Mouse (Mus musculus) kidney, postnatal 10 days (tissue): Measurements from ENCODE around the gene Snrpf.
A peak's percentile ranks its signal among the peaks of the same experiment; 100 is the strongest.
"Not testable (repeated sequence)": the region's sequence is repeated elsewhere in the genome, so short reads cannot be mapped to it uniquely, and the experiment has no call there.

Experiments used
- DNase-seq: peaks from one replicate; pipeline ENCODE4 v3.0.0; 2021; ENCODE audit warnings: mixed read lengths

The Snrpf gene

DNA sequence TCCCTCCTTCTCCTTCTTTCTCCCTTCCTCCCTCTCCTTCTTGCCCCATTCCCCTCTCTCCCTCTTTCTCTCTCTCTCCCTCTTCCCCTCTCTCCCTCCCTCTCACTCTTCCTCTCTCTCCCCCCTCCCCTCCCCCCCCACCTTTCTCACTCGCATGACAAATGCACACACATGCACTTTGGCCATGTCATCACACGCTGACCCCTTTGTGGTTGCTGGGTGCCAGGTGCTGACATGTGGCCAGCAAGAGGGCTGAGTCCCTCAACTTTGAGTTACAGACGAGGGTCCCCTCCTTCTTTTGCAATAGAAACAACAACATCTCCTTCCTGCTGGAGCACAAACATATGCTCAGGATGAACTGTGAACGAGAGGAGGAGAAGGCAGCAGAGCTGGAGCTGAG is 14.5 kb downstream of the Snrpf start:
- DNase-seq = no peak

GRCm38 (mm10) chr10:93572209-93572608 is 17.3 kb downstream of the Snrpf start:
- no peak for DNase-seq

GRCm38 (mm10) chr10:93568671-93569070 is 20.8 kb downstream of the Snrpf start:
- DNase-seq = no peak

DNA sequence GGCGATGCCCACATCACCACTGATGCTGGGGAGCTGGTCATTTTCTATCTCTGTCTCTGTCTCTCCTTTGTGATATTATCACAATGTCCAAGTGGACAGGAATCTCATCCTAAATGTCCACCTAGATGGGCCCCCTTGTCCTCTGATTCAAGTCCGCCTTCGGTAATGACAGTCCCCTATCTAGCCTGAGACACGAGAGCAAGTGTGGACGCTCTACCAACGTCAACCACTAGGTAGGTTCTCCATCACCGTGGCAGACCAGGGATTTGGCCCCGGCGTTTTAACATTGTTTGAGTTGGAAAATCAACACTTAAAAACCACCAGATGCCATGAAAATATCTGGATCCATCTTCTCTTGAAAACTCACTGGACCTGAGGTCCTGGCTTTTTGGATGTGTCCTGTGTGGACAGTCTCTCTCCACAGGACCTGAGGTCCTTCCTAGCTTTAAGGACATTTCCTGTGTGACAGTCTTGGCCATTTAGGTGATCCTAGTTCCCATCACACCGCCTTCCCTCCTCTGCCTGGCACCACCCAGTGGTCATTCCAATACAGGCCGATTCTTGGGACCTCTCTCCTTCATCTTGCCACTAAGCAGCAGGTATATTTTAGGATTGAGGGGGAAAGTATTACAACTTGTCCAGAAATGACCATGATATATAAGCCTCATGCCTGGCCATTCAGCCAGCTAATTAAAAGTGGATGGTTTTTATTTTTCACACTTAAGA is 21.5 kb downstream of the Snrpf start:
- DNase-seq = no peak

DNA sequence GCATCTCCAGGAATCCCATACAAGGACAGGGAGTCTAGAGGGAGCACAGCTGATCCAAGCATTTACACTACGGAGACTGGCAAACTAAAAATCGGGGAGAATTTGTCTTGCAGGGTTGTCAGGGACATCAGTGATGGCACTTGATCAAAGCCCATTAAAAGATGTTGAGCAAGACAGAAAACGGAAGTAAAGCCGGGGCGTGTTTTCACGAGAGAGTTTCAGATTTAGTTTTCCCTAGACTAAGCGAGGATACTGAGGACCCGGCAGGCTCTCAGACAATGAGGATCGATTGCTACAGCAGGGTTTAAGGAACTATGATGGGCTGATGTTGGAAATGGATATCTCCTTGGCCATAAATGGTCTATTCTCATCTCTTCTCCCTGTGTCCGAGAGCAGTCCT is 22.4 kb downstream of the Snrpf start:
- no peak for DNase-seq

- DNase-seq = no peak
Measured at GRCm38 (mm10) chr10:93564518-93565090, 24.9 kb downstream of the Snrpf start.

- no peak for DNase-seq
Measured at GRCm38 (mm10) chr10:93559786-93560185, 29.7 kb downstream of the Snrpf start.

- not testable (repeated sequence) for DNase-seq
Measured at GRCm38 (mm10) chr10:93557971-93558370, 31.5 kb downstream of the Snrpf start.

- no peak for DNase-seq
Measured at GRCm38 (mm10) chr10:93552596-93552995, 36.9 kb downstream of the Snrpf start.

DNA sequence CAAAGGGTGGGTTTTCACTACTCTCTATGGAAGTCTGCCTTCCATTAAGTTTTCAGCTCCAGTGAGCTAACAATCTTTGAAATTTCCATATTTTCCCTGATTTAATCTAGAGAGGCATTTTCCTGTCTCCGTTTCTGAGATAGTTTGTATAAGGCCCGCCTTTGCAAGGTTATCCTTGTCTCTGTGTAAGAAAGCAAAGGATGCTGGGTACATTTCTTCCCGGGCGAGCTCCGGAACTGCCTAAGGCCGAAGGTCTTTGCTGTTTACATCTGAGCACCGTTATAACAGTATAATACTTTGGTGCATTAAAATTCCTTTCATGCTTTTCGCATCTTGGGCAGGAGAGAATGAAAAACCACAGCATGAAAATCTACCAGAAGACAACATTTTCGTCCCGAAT is 39.7 kb downstream of the Snrpf start:
- no peak for DNase-seq

GRCm38 (mm10) chr10:93548991-93549390 is 40.5 kb downstream of the Snrpf start:
- peak; percentile 89 for DNase-seq

GRCm38 (mm10) chr10:93547741-93548270 is 41.7 kb downstream of the Snrpf start:
- DNase-seq = no peak

DNA sequence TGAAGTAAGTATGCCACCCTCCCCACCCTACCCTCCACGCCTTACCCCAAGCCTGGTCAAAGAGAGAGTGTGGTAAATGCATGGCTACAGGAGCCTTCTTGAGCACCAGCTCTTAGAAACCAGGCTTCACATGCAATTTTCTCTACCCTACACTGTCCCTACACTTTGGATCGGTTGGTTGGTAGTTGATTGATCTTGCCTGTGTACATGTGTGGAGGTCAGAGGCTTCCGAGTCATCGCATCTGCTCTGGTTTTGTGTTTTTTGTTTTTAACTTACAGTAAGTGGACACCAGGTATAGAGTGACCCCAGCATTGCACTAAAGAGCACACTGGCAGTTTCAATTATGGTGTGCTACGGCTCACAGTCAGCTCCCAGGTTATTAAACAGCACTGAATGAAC is 45.3 kb downstream of the Snrpf start:
- no peak for DNase-seq

DNA sequence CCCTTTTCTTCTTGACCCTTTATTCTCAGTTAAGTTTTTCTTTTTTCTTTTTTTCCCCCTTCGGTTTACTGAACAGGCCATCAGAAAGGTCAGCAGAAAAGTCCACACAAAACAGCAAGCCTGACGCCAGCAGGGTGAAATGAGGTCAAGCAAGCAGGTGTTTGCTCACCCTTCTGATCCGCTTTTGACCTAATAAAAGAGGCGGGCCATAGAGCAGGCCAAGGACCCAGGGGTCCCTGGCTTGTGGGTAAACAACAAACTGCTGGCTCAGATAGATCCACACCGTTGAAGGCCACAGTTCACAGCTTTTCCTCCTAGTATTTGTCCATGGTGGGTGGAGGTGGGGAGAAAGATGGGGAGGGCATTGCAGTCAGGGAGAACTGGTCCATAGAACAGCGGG is 46.3 kb downstream of the Snrpf start:
- no peak for DNase-seq

GRCm38 (mm10) chr10:93542356-93542755 is 47.1 kb downstream of the Snrpf start:
- DNase-seq = no peak

DNA sequence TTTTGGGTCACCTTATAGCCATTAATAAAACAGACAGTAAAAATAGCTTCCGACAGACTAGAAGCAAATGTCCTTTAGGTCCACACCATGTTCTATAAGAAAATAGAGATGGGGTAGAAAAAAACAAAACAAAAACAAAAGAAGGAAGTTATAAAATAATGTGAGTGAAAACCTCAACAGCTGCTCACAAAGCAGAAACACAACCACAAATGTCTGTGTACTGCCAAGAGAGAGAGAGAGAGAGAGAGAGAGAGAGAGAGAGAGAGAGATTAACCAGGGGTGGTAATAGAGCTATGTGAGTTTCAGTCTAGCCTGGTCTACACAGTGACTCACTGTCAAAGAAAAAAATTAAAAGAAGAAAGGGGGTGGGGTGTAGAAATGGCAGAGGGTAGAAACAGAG is 47.9 kb downstream of the Snrpf start:
- DNase-seq = no peak

DNA sequence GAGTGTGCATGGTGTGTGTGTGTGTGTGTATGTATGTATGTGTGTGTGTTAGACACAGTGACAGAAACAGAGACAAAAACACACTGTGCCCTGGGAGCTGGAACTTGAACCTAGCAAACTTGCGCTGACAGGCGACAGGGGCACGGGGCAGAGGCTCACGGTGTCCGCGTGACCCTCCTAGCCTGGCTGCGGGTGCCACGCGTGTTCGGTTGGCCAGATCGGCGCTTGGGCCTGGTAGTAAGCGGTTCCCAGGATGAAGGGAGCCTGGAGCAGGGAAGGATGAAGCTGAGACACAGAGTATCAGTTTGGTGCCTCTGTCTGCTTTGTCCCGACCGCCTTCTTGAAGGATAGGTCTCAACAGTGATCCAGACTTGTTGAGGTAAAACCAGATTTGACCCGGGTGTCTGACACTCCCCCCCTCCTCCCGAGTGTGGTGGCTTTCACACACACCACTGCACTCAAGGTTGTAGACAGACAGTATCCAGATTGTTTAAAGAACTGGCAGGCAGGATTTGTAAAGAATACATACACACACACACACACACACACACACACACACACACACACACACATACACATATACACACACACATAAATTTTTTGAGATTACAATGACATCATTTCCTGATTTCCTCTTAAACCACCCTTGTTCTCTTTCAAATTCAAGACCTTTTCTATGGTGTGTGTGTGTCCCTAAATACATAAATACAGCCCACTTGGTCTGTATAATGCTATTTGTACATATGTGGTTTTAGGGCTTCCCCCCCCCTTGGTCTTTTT is 48.9 kb downstream of the Snrpf start, which contains the start of gene Ccdc38:
TSS of gene Ccdc38 (plus strand) at position 202 of the 780 bp plus-strand sequence.
- peak; percentile 12 for DNase-seq

DNA sequence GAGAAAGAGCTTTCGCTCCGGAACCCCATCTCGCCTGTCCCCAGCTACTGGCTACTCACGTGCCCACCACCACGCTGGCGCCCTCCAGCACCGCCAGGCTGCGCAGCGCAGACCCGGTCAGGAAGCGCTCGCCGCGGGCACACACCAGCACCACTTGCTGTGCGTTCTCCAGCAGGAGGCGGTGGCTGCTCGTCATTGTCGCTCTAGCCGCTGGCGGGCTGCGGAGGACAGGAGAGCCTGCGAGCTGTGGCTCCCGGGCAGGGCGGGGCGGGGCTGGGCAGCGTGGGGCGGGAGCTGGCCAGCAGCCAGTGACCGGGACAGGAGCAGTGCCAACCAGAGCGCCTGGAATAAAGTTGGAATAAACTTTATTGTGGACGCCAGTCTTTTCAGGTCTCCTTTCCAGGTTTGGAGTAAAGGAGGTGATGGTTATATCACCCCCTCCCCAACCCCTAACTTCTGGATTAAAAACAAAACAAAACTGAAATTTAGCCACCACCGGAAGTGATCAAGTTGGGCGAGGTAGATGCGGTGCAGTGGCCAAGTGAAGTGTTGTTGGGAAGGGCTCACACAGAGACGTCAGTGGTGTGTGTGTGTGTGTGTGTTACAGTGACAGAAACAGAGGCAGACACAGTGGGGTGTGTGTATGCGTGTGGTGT is 49.6 kb downstream of the Snrpf start, which contains the start of gene Amdhd1:
TSS of gene Amdhd1 (minus strand) at position 259 of the 656 bp plus-strand sequence.
- DNase-seq = peak; percentile 91

- DNase-seq = no peak
Measured at GRCm38 (mm10) chr10:93538818-93539217, 50.7 kb downstream of the Snrpf start.

DNA sequence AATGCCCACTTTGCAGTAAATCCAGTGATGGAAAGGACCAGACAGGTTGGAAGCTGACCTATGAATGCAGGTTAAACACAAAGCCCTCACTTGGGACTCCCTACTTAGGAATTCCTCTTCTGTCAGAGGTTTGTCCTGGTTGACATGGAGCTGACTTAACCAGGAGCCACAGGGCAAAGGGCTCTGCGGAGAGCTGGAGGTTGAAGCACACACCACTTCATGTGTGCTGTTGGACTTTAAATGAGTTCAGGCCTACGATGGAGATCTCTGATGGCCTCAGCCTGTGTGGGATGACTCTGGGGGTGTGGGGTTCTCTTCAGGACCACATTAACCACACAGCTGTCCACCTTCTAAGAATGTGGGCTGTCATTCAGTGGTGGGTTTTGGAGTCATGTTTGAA is 51.2 kb downstream of the Snrpf start:
- DNase-seq = no peak
